Mouse (Mus musculus): ENCODE results near the gene Pex19. TPM values are rescaled to one million over a fixed set of nuclear protein-coding genes. Genes with fewer than 3 reads are reported as not detected.

Pex19 gene
- polyA plus RNA-seq, 1 experiment from 2014 or later, result 169 TPM

GRCm38 (mm10) chr1:172160508-172160907 is 34.0 kb downstream of the Pex19 start:
- Histone ChIP-seq H3K4me1 (no peaks in the 10 kb centered on the region), H3K4me3 (no peak overlapping the region), H3K36me3 (peaks cover 18% of the 10 kb centered on the region), H3K9me3 (no peaks in the 10 kb centered on the region), H3K27ac (no peak overlapping the region), H3K27me3 (no peaks in the 10 kb centered on the region), H3K4me2 (replicated peaks) (no peak overlapping the region), H3K9ac (no peak overlapping the region)
- ATAC-seq (ENCODE audit: insufficient number of reproducible peaks, insufficient read depth, low FRiP score, low TSS enrichment), result no peak

GRCm38 (mm10) chr1:172162009-172162408 is 35.5 kb downstream of the Pex19 start:
- Histone ChIP-seq H3K4me2 (replicated peaks) (no peak overlapping the region), H3K9me3 (no peaks in the 10 kb centered on the region), H3K27ac (no peak overlapping the region), H3K36me3 (peaks cover 19% of the 10 kb centered on the region), H3K27me3 (no peaks in the 10 kb centered on the region), H3K9ac (no peak overlapping the region), H3K4me3 (no peak overlapping the region), H3K4me1 (no peaks in the 10 kb centered on the region)
- ATAC-seq (ENCODE audit: insufficient number of reproducible peaks, insufficient read depth, low FRiP score, low TSS enrichment), result no peak
- 90% methylated on average over 1 of the region's 1 CpGs for WGBS

GRCm38 (mm10) chr1:172162959-172163358 is 36.4 kb downstream of the Pex19 start:
- no peaks in the 10 kb centered on the region for H3K4me1 ChIP-seq
- no peak overlapping the region for H3K4me3 ChIP-seq
- H3K9me3 ChIP-seq, result no peaks in the 10 kb centered on the region
- no peak overlapping the region for H3K4me2 ChIP-seq (replicated peaks)
- peaks cover 29% of the 10 kb centered on the region for H3K36me3 ChIP-seq
- 78% methylated on average over 6 of the region's 6 CpGs for WGBS
- H3K9ac ChIP-seq, result no peak overlapping the region
- H3K27me3 ChIP-seq, result no peaks in the 10 kb centered on the region
- H3K27ac ChIP-seq, result no peak overlapping the region
- no peak for ATAC-seq (ENCODE audit: insufficient number of reproducible peaks, insufficient read depth, low FRiP score, low TSS enrichment)

- ATAC-seq (ENCODE audit: insufficient number of reproducible peaks, insufficient read depth, low FRiP score, low TSS enrichment), result no peak
- Histone ChIP-seq H3K4me3 (no peak overlapping the region), H3K36me3 (peaks cover 63% of the 10 kb centered on the region), H3K9me3 (no peaks in the 10 kb centered on the region), H3K27me3 (no peaks in the 10 kb centered on the region), H3K9ac (no peak overlapping the region), H3K27ac (no peak overlapping the region), H3K4me1 (no peaks in the 10 kb centered on the region), H3K4me2 (replicated peaks) (no peak overlapping the region)
- WGBS, result 82% methylated on average over 5 of the region's 5 CpGs
These were observed 41.4 kb downstream of the Pex19 start for GRCm38 (mm10) chr1:172167911-172168310.

- H3K27ac ChIP-seq, result no peak overlapping the region
- WGBS, result 92% methylated on average over 5 of the region's 5 CpGs
- no peak overlapping the region for H3K4me3 ChIP-seq
- H3K36me3 ChIP-seq, result peaks cover 81% of the 10 kb centered on the region
- no peak overlapping the region for H3K4me2 ChIP-seq (replicated peaks)
- no peaks in the 10 kb centered on the region for H3K9me3 ChIP-seq
- no peaks in the 10 kb centered on the region for H3K4me1 ChIP-seq
- no peak overlapping the region for H3K9ac ChIP-seq
- ATAC-seq (ENCODE audit: insufficient number of reproducible peaks, insufficient read depth, low FRiP score, low TSS enrichment), result no peak
- no peaks in the 10 kb centered on the region for H3K27me3 ChIP-seq
These were observed 43.3 kb downstream of the Pex19 start for GRCm38 (mm10) chr1:172169809-172170208.

GRCm38 (mm10) chr1:172172381-172172780 is 45.8 kb downstream of the Pex19 start:
- Histone ChIP-seq H3K27me3 (no peaks in the 10 kb centered on the region), H3K36me3 (peaks cover 70% of the 10 kb centered on the region), H3K4me2 (replicated peaks) (no peak overlapping the region), H3K4me1 (no peaks in the 10 kb centered on the region), H3K27ac (no peak overlapping the region), H3K9ac (no peak overlapping the region), H3K4me3 (no peak overlapping the region), H3K9me3 (no peaks in the 10 kb centered on the region)
- ATAC-seq (ENCODE audit: insufficient number of reproducible peaks, insufficient read depth, low FRiP score, low TSS enrichment), result no peak
- 94% methylated on average over 21 of the region's 21 CpGs for WGBS

GRCm38 (mm10) chr1:172173181-172173580 is 46.6 kb downstream of the Pex19 start:
- Histone ChIP-seq H3K9me3 (no peaks in the 10 kb centered on the region), H3K4me1 (no peaks in the 10 kb centered on the region), H3K36me3 (peaks cover 70% of the 10 kb centered on the region), H3K9ac (no peak overlapping the region), H3K4me3 (no peak overlapping the region), H3K27me3 (no peaks in the 10 kb centered on the region), H3K4me2 (replicated peaks) (no peak overlapping the region), H3K27ac (no peak overlapping the region)
- WGBS, result 85% methylated on average over 5 of the region's 5 CpGs
- ATAC-seq (ENCODE audit: insufficient number of reproducible peaks, insufficient read depth, low FRiP score, low TSS enrichment), result no peak

- H3K27ac ChIP-seq, result no peak overlapping the region
- H3K9me3 ChIP-seq, result no peaks in the 10 kb centered on the region
- H3K4me3 ChIP-seq, result no peak overlapping the region
- peaks cover 70% of the 10 kb centered on the region for H3K36me3 ChIP-seq
- no peaks in the 10 kb centered on the region for H3K27me3 ChIP-seq
- H3K4me1 ChIP-seq, result no peaks in the 10 kb centered on the region
- no peak overlapping the region for H3K9ac ChIP-seq
- no peak for ATAC-seq (ENCODE audit: insufficient number of reproducible peaks, insufficient read depth, low FRiP score, low TSS enrichment)
- no peak overlapping the region for H3K4me2 ChIP-seq (replicated peaks)
- 91% methylated on average over 7 of the region's 7 CpGs for WGBS
These were observed 51.2 kb downstream of the Pex19 start for GRCm38 (mm10) chr1:172177791-172178190.

GRCm38 (mm10) chr1:172179102-172179501 is 52.5 kb downstream of the Pex19 start:
- no peak overlapping the region for H3K27ac ChIP-seq
- no peaks in the 10 kb centered on the region for H3K9me3 ChIP-seq
- H3K27me3 ChIP-seq, result no peaks in the 10 kb centered on the region
- peaks cover 61% of the 10 kb centered on the region for H3K36me3 ChIP-seq
- ATAC-seq (ENCODE audit: insufficient number of reproducible peaks, insufficient read depth, low FRiP score, low TSS enrichment), result no peak
- no peak overlapping the region for H3K4me3 ChIP-seq
- no peak overlapping the region for H3K9ac ChIP-seq
- 80% methylated on average over 7 of the region's 7 CpGs for WGBS
- H3K4me2 ChIP-seq (replicated peaks), result no peak overlapping the region
- H3K4me1 ChIP-seq, result no peaks in the 10 kb centered on the region

GRCm38 (mm10) chr1:172180881-172181280 is 54.3 kb downstream of the Pex19 start:
- Histone ChIP-seq H3K4me3 (no peak overlapping the region), H3K27ac (no peak overlapping the region), H3K4me1 (no peaks in the 10 kb centered on the region), H3K36me3 (peaks cover 56% of the 10 kb centered on the region), H3K9me3 (no peaks in the 10 kb centered on the region), H3K27me3 (no peaks in the 10 kb centered on the region), H3K9ac (no peak overlapping the region), H3K4me2 (replicated peaks) (no peak overlapping the region)
- 65% methylated on average over 4 of the region's 4 CpGs for WGBS
- ATAC-seq (ENCODE audit: insufficient number of reproducible peaks, insufficient read depth, low FRiP score, low TSS enrichment), result no peak

- Histone ChIP-seq H3K4me2 (replicated peaks) (no peak overlapping the region), H3K27ac (no peak overlapping the region), H3K4me3 (no peak overlapping the region), H3K9ac (no peak overlapping the region), H3K9me3 (no peaks in the 10 kb centered on the region), H3K36me3 (peaks cover 65% of the 10 kb centered on the region), H3K4me1 (no peaks in the 10 kb centered on the region), H3K27me3 (no peaks in the 10 kb centered on the region)
- ATAC-seq (ENCODE audit: insufficient number of reproducible peaks, insufficient read depth, low FRiP score, low TSS enrichment), result no peak
- 91% methylated on average over 3 of the region's 3 CpGs for WGBS
These were observed 55.2 kb downstream of the Pex19 start for GRCm38 (mm10) chr1:172181777-172182176.

- H3K27ac ChIP-seq, result no peak overlapping the region
- no peaks in the 10 kb centered on the region for H3K27me3 ChIP-seq
- ATAC-seq (ENCODE audit: insufficient number of reproducible peaks, insufficient read depth, low FRiP score, low TSS enrichment), result no peak
- no peak overlapping the region for H3K9ac ChIP-seq
- H3K4me1 ChIP-seq, result no peaks in the 10 kb centered on the region
- H3K36me3 ChIP-seq, result peaks cover 70% of the 10 kb centered on the region
- no peak overlapping the region for H3K4me2 ChIP-seq (replicated peaks)
- H3K9me3 ChIP-seq, result no peaks in the 10 kb centered on the region
- WGBS, result 91% methylated on average over 6 of the region's 6 CpGs
- H3K4me3 ChIP-seq, result no peak overlapping the region
These were observed 56.5 kb downstream of the Pex19 start for GRCm38 (mm10) chr1:172183056-172183455.

- ATAC-seq (ENCODE audit: insufficient number of reproducible peaks, insufficient read depth, low FRiP score, low TSS enrichment), result no peak
- H3K27me3 ChIP-seq, result no peaks in the 10 kb centered on the region
- no peak overlapping the region for H3K27ac ChIP-seq
- H3K9me3 ChIP-seq, result no peaks in the 10 kb centered on the region
- peaks cover 70% of the 10 kb centered on the region for H3K36me3 ChIP-seq
- no peak overlapping the region for H3K9ac ChIP-seq
- no peak overlapping the region for H3K4me2 ChIP-seq (replicated peaks)
- no peak overlapping the region for H3K4me3 ChIP-seq
- no peaks in the 10 kb centered on the region for H3K4me1 ChIP-seq
These were observed 57.4 kb downstream of the Pex19 start for GRCm38 (mm10) chr1:172183915-172184314.
